Mouse (Mus musculus) erythroid progenitor cell, adult 5-6 weeks (primary cell): ENCODE results near the gene Rab4a. TPM values are rescaled to one million over a fixed set of nuclear protein-coding genes. Genes with fewer than 3 reads are reported as not detected.

Source experiments
- ATAC-seq: replicated peaks from 2 replicates; pipeline ENCODE4 v1.8.0; 2016; ENCODE audit warnings: moderate number of reproducible peaks, mild to moderate bottlenecking, moderate TSS enrichment, inconsistent platforms; ENCODE audit not compliant: poor library complexity, low FRiP score, severe bottlenecking
- total RNA-seq, 2 experiments: library from RNA; stranded (forward) in 1 of 2; stranded (reverse) in 1 of 2; fragments of 150-400 nt in 1 of 2; fragments of 186-747, 209-891 nt in 1 of 2; gene quantifications; 2 replicates each; pipeline versions ENCODE4 v1.2.3 to v1.2.4; 2015 to 2017; ENCODE audit warnings: low replicate concordance in 2 of 2

The Rab4a gene
- total RNA-seq, 2 experiments from 2014 or later: 1.7 TPM; not detected in 1

- ATAC-seq: no peak
Measured at GRCm38 (mm10) chr8:123874324-123874723, 68.5 kb downstream of the Rab4a start.

- ATAC-seq: no peak
Measured at GRCm38 (mm10) chr8:123877865-123878264, 72.1 kb downstream of the Rab4a start.

GRCm38 (mm10) chr8:123880271-123880670 lies 74.5 kb downstream of the Rab4a start:
- no peak for ATAC-seq

- no peak for ATAC-seq
Measured at GRCm38 (mm10) chr8:123880821-123881350, 75.1 kb downstream of the Rab4a start.

- no peak for ATAC-seq
Measured at GRCm38 (mm10) chr8:123882412-123882811, 76.6 kb downstream of the Rab4a start.

- ATAC-seq: no peak
Measured at GRCm38 (mm10) chr8:123883094-123883493, 77.3 kb downstream of the Rab4a start.

Other genes starting within 250 kb of the Rab4a start
- gene Rhou, start 152.1 kb upstream of the Rab4a start, total RNA-seq (2015; ENCODE audit: low replicate concordance): 4.2 and 5.4 TPM in 2 replicates
- gene Rhou, start 152.1 kb upstream of the Rab4a start, total RNA-seq (2017; ENCODE audit: low replicate concordance): 1.6 and 2.2 TPM in 2 replicates
- gene Ccsap, start 54.2 kb downstream of the Rab4a start, total RNA-seq (2015; ENCODE audit: low replicate concordance): 28.1 and 31.4 TPM in 2 replicates
- 35.5 and 42.4 TPM in 2 replicates for gene Ccsap, start 54.2 kb downstream of the Rab4a start, total RNA-seq (2017; ENCODE audit: low replicate concordance)
- not detected in 2 replicates for gene Acta1, start 88.8 kb downstream of the Rab4a start, total RNA-seq (2015; ENCODE audit: low replicate concordance)
- 0.39 and 4.5 TPM in 2 replicates for gene Acta1, start 88.8 kb downstream of the Rab4a start, total RNA-seq (2017; ENCODE audit: low replicate concordance)
- 32.1 and 35.2 TPM in 2 replicates for gene Nup133, start 143.3 kb downstream of the Rab4a start, total RNA-seq (2015; ENCODE audit: low replicate concordance)
- gene Nup133, start 143.3 kb downstream of the Rab4a start, total RNA-seq (2017; ENCODE audit: low replicate concordance): 46.0 and 49.7 TPM in 2 replicates
- gene Abcb10, start 177.1 kb downstream of the Rab4a start, total RNA-seq (2015; ENCODE audit: low replicate concordance): 465 and 471 TPM in 2 replicates
- gene Abcb10, start 177.1 kb downstream of the Rab4a start, total RNA-seq (2017; ENCODE audit: low replicate concordance): 483 and 625 TPM in 2 replicates
- 45.0 and 46.9 TPM in 2 replicates for gene Taf5l, start 215.4 kb downstream of the Rab4a start, total RNA-seq (2015; ENCODE audit: low replicate concordance)
- gene Taf5l, start 215.4 kb downstream of the Rab4a start, total RNA-seq (2017; ENCODE audit: low replicate concordance): 40.3 and 41.6 TPM in 2 replicates
- gene Urb2, start 215.5 kb downstream of the Rab4a start, total RNA-seq (2015; ENCODE audit: low replicate concordance): 10.9 and 11.5 TPM in 2 replicates
- gene Urb2, start 215.5 kb downstream of the Rab4a start, total RNA-seq (2017; ENCODE audit: low replicate concordance): 8.5 and 10.7 TPM in 2 replicates